Mouse (Mus musculus) left cerebral cortex, adult 11 months (tissue): Measurements from ENCODE around the gene Jup.
"Not testable (repeated sequence)": the region's sequence is repeated elsewhere in the genome, so short reads cannot be mapped to it uniquely, and the experiment has no call there.

Experiments
- DNase-seq: peaks from one replicate; pipeline ENCODE4 v3.0.0; 2022; ENCODE audit warnings: low spot score

Jup gene

GRCm38 (mm10) chr11:100355972-100356818 is 41.4 kb downstream of the Jup start, which contains the start of gene Hap1:
Hap1 (minus strand) TSS chr11:100356128.
- peak; percentile 62 for DNase-seq

DNA sequence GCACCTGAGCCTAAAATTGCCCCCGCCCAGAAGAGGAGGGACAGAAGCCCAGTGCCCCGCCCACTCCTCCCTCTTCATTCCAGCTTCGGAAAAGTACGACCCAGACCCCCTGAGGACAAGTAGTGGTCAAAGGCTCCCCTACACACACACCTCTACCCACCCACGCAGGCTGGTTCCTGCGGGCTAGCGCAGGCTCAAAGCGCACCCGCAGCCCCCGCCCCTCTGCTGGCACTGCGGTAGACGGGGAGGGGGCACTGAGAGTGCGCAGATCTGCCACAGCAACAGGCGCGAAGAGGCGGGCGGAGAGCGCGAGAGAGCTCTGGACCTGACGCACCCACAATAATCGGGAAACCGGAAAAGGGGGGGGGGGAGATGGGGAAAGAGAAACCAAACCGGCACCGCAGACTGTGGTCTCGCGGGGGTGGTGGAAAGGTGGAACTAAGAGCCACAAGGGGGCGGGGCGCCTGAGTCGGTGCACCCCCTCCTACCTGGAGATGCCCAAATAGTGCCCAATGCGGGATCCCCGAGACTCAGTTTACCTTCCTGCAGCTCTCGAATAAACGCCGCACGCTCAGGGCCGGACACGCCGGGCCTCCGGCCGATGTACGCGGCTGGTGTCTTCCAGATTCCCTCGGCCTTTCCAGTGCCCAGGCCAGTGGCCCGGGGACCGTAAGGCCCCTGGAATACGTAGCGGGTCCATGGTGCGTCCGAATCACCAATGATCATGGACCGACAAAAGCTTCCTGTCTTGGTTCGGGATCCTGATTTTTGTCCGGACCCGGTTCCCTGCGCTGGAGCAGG is 42.2 kb downstream of the Jup start:
- DNase-seq: no peak

GRCm38 (mm10) chr11:100352076-100352857 is 45.3 kb downstream of the Jup start:
- no peak for DNase-seq

GRCm38 (mm10) chr11:100344269-100344668 is 53.3 kb downstream of the Jup start:
- no peak for DNase-seq

GRCm38 (mm10) chr11:100335731-100336130 is 61.8 kb downstream of the Jup start:
- no peak for DNase-seq

DNA sequence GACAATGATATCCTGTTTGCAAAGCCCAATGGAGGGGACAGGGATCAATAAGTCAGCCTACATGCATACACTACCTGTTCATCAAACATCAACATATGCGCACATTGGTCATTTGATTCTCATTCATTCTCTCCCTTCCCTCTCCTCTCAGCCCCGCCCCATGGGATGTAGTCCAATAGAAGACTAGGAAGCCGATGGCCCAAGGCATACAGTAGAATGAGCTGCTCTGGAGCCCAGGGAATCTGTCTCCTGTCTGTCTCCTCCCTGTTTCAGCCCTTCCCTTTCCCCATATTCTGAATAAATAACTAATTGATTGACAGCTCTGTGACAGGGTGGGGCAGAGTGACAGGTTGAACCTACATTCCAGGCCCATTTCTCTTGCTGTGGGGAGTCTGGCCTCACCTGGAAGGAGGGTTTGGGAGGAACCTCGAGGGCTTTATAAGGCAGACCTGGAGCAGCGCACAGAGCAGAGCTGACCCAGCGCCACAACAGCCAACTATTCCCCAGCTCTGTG is 63.6 kb downstream of the Jup start, which contains the start of gene Gast:
TSS of gene Gast (plus strand) at position 464 of the 514 bp plus-strand sequence.
- DNase-seq: no peak

DNA sequence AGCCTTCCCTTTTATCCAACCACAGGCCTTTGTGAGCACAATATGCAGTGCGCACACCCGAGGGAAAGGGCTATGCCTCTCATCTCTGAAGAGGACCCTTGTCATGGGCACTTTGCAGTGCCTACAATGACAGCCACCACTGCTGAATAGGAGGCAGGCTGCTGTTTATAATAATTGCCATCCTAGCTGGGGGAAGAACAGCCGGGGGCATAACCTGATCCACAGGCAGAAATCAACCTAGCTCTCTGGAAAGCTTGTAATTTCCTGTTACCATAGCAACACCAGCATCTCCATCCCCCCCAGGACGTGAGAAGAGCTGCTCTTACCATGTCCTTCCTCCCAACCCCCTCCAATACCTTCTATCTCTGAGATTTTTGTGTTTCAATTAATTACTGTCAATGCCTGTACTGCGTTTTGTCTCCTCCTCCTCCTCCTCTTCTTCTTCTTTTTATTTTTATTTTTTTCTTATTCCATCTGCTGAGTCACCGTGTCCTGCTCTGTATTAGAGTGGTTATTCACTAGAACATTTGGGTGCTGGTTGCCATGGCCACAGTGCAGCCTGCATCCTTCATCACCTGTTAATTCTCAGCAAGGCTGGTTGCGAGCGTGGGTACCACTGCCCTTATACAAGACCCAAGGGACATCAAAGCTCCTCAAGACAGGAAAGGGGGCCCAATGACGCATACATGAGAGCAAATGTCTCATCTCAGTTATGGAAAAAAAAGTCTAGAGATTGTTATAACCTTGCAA is 64.6 kb downstream of the Jup start:
- DNase-seq: no peak

DNA sequence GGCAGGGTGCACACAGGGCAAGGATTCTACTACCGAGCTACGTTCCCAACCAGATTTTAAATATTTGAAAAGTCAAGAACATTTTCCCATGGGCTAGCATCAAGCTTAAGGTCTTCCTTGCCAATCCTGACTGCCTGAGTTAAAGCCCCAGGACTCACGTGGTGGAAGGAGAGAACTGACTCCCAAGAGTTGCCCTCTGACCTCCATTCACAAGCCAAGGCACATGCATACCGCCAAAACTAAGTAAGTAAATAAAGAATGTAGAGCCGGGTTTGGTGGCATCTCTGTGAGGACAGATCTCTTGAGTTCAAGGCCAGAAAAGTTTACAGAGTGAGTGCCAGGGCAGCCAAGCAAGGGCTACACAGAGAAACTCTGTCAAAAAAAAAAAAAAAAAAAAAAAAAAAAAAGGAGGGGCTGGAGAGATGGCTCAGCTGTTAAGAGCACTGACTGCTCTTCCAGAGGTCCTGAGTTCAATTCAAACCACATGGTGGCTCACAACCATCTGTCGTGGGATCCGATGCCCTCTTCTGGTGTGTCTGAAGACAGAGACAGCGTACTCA is 66.7 kb downstream of the Jup start:
- DNase-seq: not testable (repeated sequence)

- no peak for DNase-seq
Measured at GRCm38 (mm10) chr11:100330235-100330634, 67.3 kb downstream of the Jup start.

DNA sequence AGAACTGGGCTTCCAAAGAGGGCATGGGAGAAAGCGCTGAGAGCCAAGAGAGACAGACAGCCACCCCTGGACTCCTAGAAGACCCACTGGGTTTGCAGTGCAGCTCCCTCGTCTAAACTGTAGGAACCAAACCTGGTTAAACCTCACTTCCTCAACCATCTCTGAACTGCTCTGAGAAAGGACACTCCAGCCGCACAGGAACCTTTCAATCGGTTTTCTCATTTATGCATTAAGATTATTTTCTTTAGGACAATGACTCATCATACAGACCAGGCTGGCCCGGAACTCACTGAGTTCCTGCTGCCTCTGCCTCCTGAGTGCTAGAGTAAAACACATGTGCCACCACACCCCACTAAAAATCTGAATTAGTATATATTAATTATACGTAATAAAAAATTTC is 69.8 kb downstream of the Jup start:
- DNase-seq: no peak

DNA sequence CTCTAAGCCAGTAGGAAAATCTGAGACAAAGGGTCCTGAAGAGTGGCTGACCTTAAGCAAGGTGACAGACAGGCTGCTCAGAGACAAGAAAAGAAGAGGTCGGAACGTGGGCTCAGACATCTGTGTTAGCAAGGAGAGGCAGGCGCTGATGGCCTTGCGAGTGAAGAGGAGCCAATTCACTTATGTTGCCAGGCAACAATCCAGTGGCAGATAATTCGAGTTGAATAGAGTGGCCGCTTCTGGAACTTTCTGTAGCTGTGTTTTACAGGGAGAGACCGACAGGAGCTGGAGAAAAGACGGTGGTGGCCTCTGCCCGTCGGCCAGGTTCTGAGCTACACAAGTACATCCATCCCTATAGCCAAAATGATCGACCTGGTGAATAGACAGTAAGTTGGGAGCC is 70.2 kb downstream of the Jup start:
- no peak for DNase-seq

DNA sequence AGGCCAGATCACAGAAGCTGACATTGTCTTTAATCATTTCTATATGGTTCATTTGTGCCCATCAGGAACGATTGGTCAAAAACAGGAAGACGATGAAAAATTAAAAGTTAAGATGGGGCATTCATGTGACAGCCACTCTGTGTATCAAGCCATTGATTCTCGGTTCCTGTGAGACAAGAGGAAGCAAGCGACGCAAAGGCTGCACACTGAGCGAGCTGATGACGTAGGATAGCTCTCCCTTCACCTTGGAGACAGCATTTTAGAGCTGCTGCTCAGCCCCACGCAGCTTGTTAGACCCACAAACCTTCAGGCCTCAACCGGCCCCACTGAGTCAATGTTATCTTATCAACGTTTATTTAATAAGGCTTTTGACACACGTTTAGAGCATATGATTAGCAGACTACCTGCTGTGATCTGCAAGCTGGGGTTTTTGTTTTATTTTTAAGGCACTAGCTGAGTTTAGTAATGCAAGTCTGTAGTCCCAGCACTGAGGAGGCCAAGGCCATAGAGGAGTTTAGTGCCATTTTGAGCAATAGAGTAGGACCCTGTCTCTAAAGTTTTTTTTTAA is 72.4 kb downstream of the Jup start:
- no peak for DNase-seq

- DNase-seq: no peak
Measured at GRCm38 (mm10) chr11:100323578-100323977, 74.0 kb downstream of the Jup start.

DNA sequence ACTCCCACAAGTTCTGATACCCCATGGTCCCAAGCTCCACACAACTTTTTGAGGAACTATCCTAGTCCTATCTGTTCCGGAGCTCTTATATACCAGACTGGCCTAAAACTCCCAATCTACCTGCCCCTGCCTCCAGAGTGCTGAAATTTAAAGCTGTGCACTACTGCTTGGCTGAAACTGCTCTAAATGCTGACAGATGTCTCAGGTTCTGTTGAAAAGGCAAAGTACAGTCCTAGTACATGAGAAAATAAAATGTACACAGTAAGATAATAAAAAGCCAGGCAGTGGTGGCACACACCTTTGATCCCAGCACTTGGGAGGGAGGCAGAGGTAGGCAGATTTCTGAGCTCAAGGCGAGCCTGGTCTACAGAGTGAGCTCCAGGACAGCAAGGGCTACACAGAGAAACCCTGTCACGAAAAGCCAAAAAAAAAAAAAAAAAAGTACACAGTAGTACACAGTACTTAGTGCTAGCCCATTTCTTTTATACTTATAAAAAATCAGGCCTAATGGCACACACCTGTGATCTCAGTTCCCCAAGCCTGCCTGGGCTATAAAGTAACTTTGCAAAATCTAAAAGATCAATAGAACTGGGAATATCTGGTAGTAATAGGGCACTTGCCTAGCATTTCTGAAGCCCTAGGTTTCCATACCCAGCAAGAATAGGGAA is 74.8 kb downstream of the Jup start:
- no peak for DNase-seq

GRCm38 (mm10) chr11:100321479-100322305 is 75.9 kb downstream of the Jup start:
- DNase-seq: not testable (repeated sequence)

DNA sequence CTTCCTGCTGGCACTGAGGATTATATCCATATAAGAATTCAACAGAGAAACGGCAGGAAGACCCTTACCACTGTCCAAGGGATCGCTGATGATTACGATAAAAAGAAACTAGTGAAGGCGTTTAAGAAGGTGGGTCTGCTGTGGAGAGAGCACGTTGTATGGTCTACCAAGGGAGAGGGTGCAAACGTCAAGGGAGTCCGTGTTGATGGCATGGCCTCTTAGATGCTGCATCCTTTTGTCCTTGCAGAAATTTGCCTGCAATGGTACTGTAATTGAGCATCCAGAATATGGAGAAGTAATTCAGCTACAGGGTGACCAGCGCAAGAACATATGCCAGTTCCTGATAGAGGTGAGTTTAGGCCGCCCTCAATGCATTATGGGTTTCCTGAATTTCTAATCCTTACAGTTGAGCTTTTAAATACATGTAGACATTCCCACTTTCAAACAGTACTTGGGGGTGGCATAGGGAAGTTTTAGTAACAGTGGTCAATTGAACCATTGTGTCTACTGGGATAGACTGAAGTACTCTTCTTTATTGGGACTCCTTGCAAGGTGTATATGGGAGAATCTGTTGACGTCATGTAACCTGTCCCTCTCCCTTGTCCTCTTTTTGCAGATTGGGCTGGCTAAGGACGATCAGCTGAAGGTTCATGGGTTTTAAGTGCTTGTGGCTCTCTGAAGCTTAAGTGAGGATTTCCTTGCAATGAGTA is 76.7 kb downstream of the Jup start:
- not testable (repeated sequence) for DNase-seq

GRCm38 (mm10) chr11:100320172-100320630 is 77.4 kb downstream of the Jup start:
- DNase-seq: peak; percentile 91

- peak; percentile 99 for DNase-seq
Measured at GRCm38 (mm10) chr11:100319492-100320171, 77.9 kb downstream of the Jup start, which contains the start of gene Eif1. Eif1 (plus strand) TSS chr11:100319885.
